Mouse (Mus musculus): ENCODE results near the gene Thsd1. TPM values are rescaled to one million over a fixed set of nuclear protein-coding genes. Genes with fewer than 3 reads are reported as not detected.

Gene Thsd1
- polyA plus RNA-seq, 1 experiment from 2014 or later: 1.8 TPM

- Histone ChIP-seq H3K9me3 (replicated peaks; ENCODE audit: control insufficient read depth, low read length) (no peaks in the 10 kb centered on the region), H3K36me3 (ENCODE audit: control insufficient read depth, insufficient read depth) (no peaks in the 10 kb centered on the region), H3K27me3 (ENCODE audit: control insufficient read depth, insufficient read depth, low read depth, low read length) (no peaks in the 10 kb centered on the region), H3K4me1 (ENCODE audit: control insufficient read depth, low read depth, low read length) (no peaks in the 10 kb centered on the region; the same call in 1 of the 2 replicates), H3K27ac (ENCODE audit: low read length) (no peak overlapping the region), H3K4me3 (ENCODE audit: low read depth, low read length) (no peak overlapping the region), H3K4me2 (ENCODE audit: low read depth, low read length) (no peak overlapping the region), H3K9ac (ENCODE audit: low read depth, low read length) (no peak overlapping the region)
- ATAC-seq (ENCODE audit: low read depth): no peak
- 72% methylated on average over 12 of the region's 12 CpGs for WGBS (ENCODE audit: insufficient replicate concordance)
Observed at GRCm38 (mm10) chr8:22259531-22259930, 32.4 kb downstream of the Thsd1 start.

GRCm38 (mm10) chr8:22260091-22260722, 33.1 kb downstream of the Thsd1 start:
- no peak overlapping the region for H3K4me3 ChIP-seq (ENCODE audit: low read depth, low read length)
- WGBS (ENCODE audit: insufficient replicate concordance): 13% methylated on average over 9 of the region's 9 CpGs
- H3K4me2 ChIP-seq (ENCODE audit: low read depth, low read length): no peak overlapping the region
- H3K9me3 ChIP-seq (replicated peaks; ENCODE audit: control insufficient read depth, low read length): no peaks in the 10 kb centered on the region
- ATAC-seq (ENCODE audit: low read depth): no peak
- H3K4me1 ChIP-seq (ENCODE audit: control insufficient read depth, low read depth, low read length): no peaks in the 10 kb centered on the region; the same call in 1 of the 2 replicates
- H3K9ac ChIP-seq (ENCODE audit: low read depth, low read length): no peak overlapping the region
- H3K27me3 ChIP-seq (ENCODE audit: control insufficient read depth, insufficient read depth, low read depth, low read length): no peaks in the 10 kb centered on the region
- H3K36me3 ChIP-seq (ENCODE audit: control insufficient read depth, insufficient read depth): no peaks in the 10 kb centered on the region
- H3K27ac ChIP-seq (ENCODE audit: low read length): no peak overlapping the region

- Histone ChIP-seq H3K4me1 (ENCODE audit: control insufficient read depth, low read depth, low read length) (no peaks in the 10 kb centered on the region; the same call in 1 of the 2 replicates), H3K4me2 (ENCODE audit: low read depth, low read length) (no peak overlapping the region), H3K9ac (ENCODE audit: low read depth, low read length) (no peak overlapping the region), H3K4me3 (ENCODE audit: low read depth, low read length) (no peak overlapping the region), H3K9me3 (replicated peaks; ENCODE audit: control insufficient read depth, low read length) (no peaks in the 10 kb centered on the region), H3K27ac (ENCODE audit: low read length) (no peak overlapping the region), H3K36me3 (ENCODE audit: control insufficient read depth, insufficient read depth) (no peaks in the 10 kb centered on the region), H3K27me3 (ENCODE audit: control insufficient read depth, insufficient read depth, low read depth, low read length) (no peaks in the 10 kb centered on the region)
- 46% methylated on average over 3 of the region's 3 CpGs for WGBS (ENCODE audit: insufficient replicate concordance)
- no peak for ATAC-seq (ENCODE audit: low read depth)
Observed at GRCm38 (mm10) chr8:22262267-22262666, 35.2 kb downstream of the Thsd1 start.

GRCm38 (mm10) chr8:22264292-22264691, 37.2 kb downstream of the Thsd1 start:
- no peaks in the 10 kb centered on the region for H3K9me3 ChIP-seq (replicated peaks; ENCODE audit: control insufficient read depth, low read length)
- H3K4me3 ChIP-seq (ENCODE audit: low read depth, low read length): no peak overlapping the region
- no peak overlapping the region for H3K27ac ChIP-seq (ENCODE audit: low read length)
- H3K36me3 ChIP-seq (ENCODE audit: control insufficient read depth, insufficient read depth): no peaks in the 10 kb centered on the region
- no peak overlapping the region for H3K9ac ChIP-seq (ENCODE audit: low read depth, low read length)
- H3K27me3 ChIP-seq (ENCODE audit: control insufficient read depth, insufficient read depth, low read depth, low read length): no peaks in the 10 kb centered on the region
- H3K4me2 ChIP-seq (ENCODE audit: low read depth, low read length): no peak overlapping the region
- no peak for ATAC-seq (ENCODE audit: low read depth)
- no peaks in the 10 kb centered on the region; the same call in 1 of the 2 replicates for H3K4me1 ChIP-seq (ENCODE audit: control insufficient read depth, low read depth, low read length)
- WGBS (ENCODE audit: insufficient replicate concordance): 68% methylated on average over 6 of the region's 6 CpGs

GRCm38 (mm10) chr8:22264787-22265186, 37.7 kb downstream of the Thsd1 start:
- no peaks in the 10 kb centered on the region for H3K36me3 ChIP-seq (ENCODE audit: control insufficient read depth, insufficient read depth)
- H3K4me1 ChIP-seq (ENCODE audit: control insufficient read depth, low read depth, low read length): no peaks in the 10 kb centered on the region; the same call in 1 of the 2 replicates
- H3K27ac ChIP-seq (ENCODE audit: low read length): no peak overlapping the region
- no peak for ATAC-seq (ENCODE audit: low read depth)
- WGBS (ENCODE audit: insufficient replicate concordance): 59% methylated on average over 6 of the region's 6 CpGs
- H3K27me3 ChIP-seq (ENCODE audit: control insufficient read depth, insufficient read depth, low read depth, low read length): no peaks in the 10 kb centered on the region
- no peak overlapping the region for H3K4me2 ChIP-seq (ENCODE audit: low read depth, low read length)
- H3K9me3 ChIP-seq (replicated peaks; ENCODE audit: control insufficient read depth, low read length): no peaks in the 10 kb centered on the region
- H3K4me3 ChIP-seq (ENCODE audit: low read depth, low read length): no peak overlapping the region
- no peak overlapping the region for H3K9ac ChIP-seq (ENCODE audit: low read depth, low read length)

GRCm38 (mm10) chr8:22265194-22265593, 38.1 kb downstream of the Thsd1 start:
- 61% methylated on average over 1 of the region's 1 CpGs for WGBS (ENCODE audit: insufficient replicate concordance)
- Histone ChIP-seq H3K27ac (ENCODE audit: low read length) (no peak overlapping the region), H3K4me1 (ENCODE audit: control insufficient read depth, low read depth, low read length) (no peaks in the 10 kb centered on the region; the same call in 1 of the 2 replicates)

GRCm38 (mm10) chr8:22266809-22267208, 39.7 kb downstream of the Thsd1 start:
- H3K4me3 ChIP-seq (ENCODE audit: low read depth, low read length): no peak overlapping the region
- 69% methylated on average over 3 of the region's 3 CpGs for WGBS (ENCODE audit: insufficient replicate concordance)
- H3K9me3 ChIP-seq (replicated peaks; ENCODE audit: control insufficient read depth, low read length): no peaks in the 10 kb centered on the region
- no peak overlapping the region for H3K27ac ChIP-seq (ENCODE audit: low read length)
- H3K27me3 ChIP-seq (ENCODE audit: control insufficient read depth, insufficient read depth, low read depth, low read length): no peaks in the 10 kb centered on the region
- H3K4me1 ChIP-seq (ENCODE audit: control insufficient read depth, low read depth, low read length): no peaks in the 10 kb centered on the region
- H3K4me2 ChIP-seq (ENCODE audit: low read depth, low read length): no peak overlapping the region
- no peak for ATAC-seq (ENCODE audit: low read depth)
- H3K9ac ChIP-seq (ENCODE audit: low read depth, low read length): no peak overlapping the region
- H3K36me3 ChIP-seq (ENCODE audit: control insufficient read depth, insufficient read depth): no peaks in the 10 kb centered on the region

More at GRCm38 (mm10) chr8:22265194-22265593, 38.1 kb downstream of the Thsd1 start:
- no peaks in the 10 kb centered on the region for H3K36me3 ChIP-seq (ENCODE audit: control insufficient read depth, insufficient read depth)
- no peak overlapping the region for H3K9ac ChIP-seq (ENCODE audit: low read depth, low read length)
- H3K9me3 ChIP-seq (replicated peaks; ENCODE audit: control insufficient read depth, low read length): no peaks in the 10 kb centered on the region
- no peak overlapping the region for H3K4me3 ChIP-seq (ENCODE audit: low read depth, low read length)
- ATAC-seq (ENCODE audit: low read depth): no peak
- H3K4me2 ChIP-seq (ENCODE audit: low read depth, low read length): no peak overlapping the region
- no peaks in the 10 kb centered on the region for H3K27me3 ChIP-seq (ENCODE audit: control insufficient read depth, insufficient read depth, low read depth, low read length)

- Histone ChIP-seq H3K4me2 (ENCODE audit: low read depth, low read length) (no peak overlapping the region), H3K27me3 (ENCODE audit: control insufficient read depth, insufficient read depth, low read depth, low read length) (no peaks in the 10 kb centered on the region), H3K9me3 (replicated peaks; ENCODE audit: control insufficient read depth, low read length) (no peaks in the 10 kb centered on the region), H3K9ac (ENCODE audit: low read depth, low read length) (no peak overlapping the region), H3K27ac (ENCODE audit: low read length) (no peak overlapping the region), H3K36me3 (ENCODE audit: control insufficient read depth, insufficient read depth) (no peaks in the 10 kb centered on the region), H3K4me3 (ENCODE audit: low read depth, low read length) (no peak overlapping the region), H3K4me1 (ENCODE audit: control insufficient read depth, low read depth, low read length) (no peaks in the 10 kb centered on the region)
- 58% methylated on average over 3 of the region's 3 CpGs for WGBS (ENCODE audit: insufficient replicate concordance)
- ATAC-seq (ENCODE audit: low read depth): no peak
Observed at GRCm38 (mm10) chr8:22273142-22273541, 46.0 kb downstream of the Thsd1 start.

- 61% methylated on average over 10 of the region's 10 CpGs for WGBS (ENCODE audit: insufficient replicate concordance)
- no peaks in the 10 kb centered on the region for H3K36me3 ChIP-seq (ENCODE audit: control insufficient read depth, insufficient read depth)
Observed at GRCm38 (mm10) chr8:22274641-22275040, 47.5 kb downstream of the Thsd1 start.

More at GRCm38 (mm10) chr8:22274641-22275040, 47.5 kb downstream of the Thsd1 start:
- Histone ChIP-seq H3K9me3 (replicated peaks; ENCODE audit: control insufficient read depth, low read length) (no peaks in the 10 kb centered on the region), H3K4me2 (ENCODE audit: low read depth, low read length) (no peak overlapping the region), H3K9ac (ENCODE audit: low read depth, low read length) (no peak overlapping the region), H3K27ac (ENCODE audit: low read length) (no peak overlapping the region), H3K4me1 (ENCODE audit: control insufficient read depth, low read depth, low read length) (no peaks in the 10 kb centered on the region), H3K4me3 (ENCODE audit: low read depth, low read length) (no peak overlapping the region), H3K27me3 (ENCODE audit: control insufficient read depth, insufficient read depth, low read depth, low read length) (no peaks in the 10 kb centered on the region)
- no peak for ATAC-seq (ENCODE audit: low read depth)

Measured in liver, embryonic 16.5 days (tissue).